Mouse (Mus musculus) common myeloid progenitor, adult 5-6 weeks (primary cell): ENCODE results near the gene Ccser1. TPM values are rescaled to one million over a fixed set of nuclear protein-coding genes. Genes with fewer than 3 reads are reported as not detected.

Experiments used
- ATAC-seq: replicated peaks from 2 replicates; pipeline ENCODE4 v1.8.0; 2016; ENCODE audit warnings: low read depth, mild to moderate bottlenecking, moderate TSS enrichment, inconsistent platforms; ENCODE audit not compliant: poor library complexity, severe bottlenecking
- total RNA-seq: library from RNA; stranded (forward); fragments of 200-1000, 187-1606 nt; gene quantifications from 2 replicates; pipeline ENCODE4 v1.2.3, GENCODE M21; 2017

The Ccser1 gene
- 1.1 and 5.2 TPM in 2 replicates for total RNA-seq

GRCm38 (mm10) chr6:61179949-61180755 lies at the start of gene Ccser1:
Gene Ccser1 (plus strand): TSS chr6:61180324.
- peak; percentile 75 for ATAC-seq

- no peak for ATAC-seq
These were observed 43.7 kb upstream of the Ccser1 start for GRCm38 (mm10) chr6:61136436-61136835.

- ATAC-seq: no peak
These were observed 37.1 kb upstream of the Ccser1 start for GRCm38 (mm10) chr6:61143031-61143430.

DNA sequence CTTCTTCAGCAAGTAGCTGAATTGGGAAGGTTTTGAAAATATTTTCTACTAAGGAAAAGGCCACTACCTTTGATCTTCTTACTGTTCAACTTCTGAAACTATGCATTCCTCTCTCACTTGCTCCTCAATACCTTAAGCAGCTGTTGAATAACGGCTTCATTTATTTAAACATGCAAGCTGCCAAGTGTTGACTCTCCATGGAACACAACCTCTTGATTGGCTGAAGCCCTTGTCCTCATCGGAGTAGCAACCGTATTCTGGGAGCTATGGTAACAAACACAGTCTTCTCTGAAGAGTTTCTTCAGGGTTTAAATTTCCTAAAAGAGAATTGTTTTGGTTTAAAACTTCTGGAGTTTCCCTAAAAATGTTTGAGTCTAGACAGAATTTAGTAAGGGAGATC lies 27.2 kb upstream of the Ccser1 start:
- ATAC-seq: no peak

DNA sequence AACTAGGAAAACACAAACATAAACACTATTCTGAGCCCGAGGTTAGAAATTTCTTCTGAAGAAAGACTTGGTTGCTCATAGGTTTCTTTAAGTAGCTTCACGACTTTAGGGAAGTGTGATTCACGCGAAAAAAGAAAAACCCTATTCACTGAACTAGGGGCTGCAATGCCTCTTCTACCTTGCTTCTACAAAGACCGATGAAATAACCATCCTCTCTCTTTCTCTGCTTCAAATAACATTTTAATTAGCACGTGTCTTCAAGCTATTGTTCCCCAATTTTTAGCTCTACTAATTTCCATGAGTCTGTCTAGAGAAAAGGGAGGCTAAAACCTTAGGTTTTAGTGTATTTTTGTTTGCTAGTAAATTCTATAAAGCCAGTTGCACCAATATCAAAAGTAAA lies 25.5 kb upstream of the Ccser1 start:
- ATAC-seq: no peak

GRCm38 (mm10) chr6:61155059-61155629 lies 25.0 kb upstream of the Ccser1 start:
- no peak for ATAC-seq

DNA sequence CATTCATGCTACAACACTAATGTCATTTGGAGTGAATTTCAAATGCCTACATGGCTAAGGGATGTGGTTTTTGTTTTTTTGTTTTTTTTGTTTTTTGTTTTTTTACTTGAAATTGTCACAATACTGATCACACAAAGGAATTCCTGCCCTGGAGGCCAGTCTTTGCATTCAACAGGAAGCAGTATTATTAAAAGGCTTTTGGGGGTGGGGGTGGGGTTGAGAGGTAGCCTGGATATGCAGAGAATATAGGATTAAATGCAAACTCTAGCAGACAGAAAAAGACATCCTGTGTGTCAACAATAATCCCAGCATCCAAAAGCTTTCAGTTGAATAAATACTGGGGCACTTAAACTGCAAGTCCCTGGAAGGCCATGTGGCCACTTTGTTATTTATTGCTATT lies 24.4 kb upstream of the Ccser1 start:
- no peak for ATAC-seq

- no peak for ATAC-seq
These were observed 18.0 kb upstream of the Ccser1 start for GRCm38 (mm10) chr6:61162117-61162516.

DNA sequence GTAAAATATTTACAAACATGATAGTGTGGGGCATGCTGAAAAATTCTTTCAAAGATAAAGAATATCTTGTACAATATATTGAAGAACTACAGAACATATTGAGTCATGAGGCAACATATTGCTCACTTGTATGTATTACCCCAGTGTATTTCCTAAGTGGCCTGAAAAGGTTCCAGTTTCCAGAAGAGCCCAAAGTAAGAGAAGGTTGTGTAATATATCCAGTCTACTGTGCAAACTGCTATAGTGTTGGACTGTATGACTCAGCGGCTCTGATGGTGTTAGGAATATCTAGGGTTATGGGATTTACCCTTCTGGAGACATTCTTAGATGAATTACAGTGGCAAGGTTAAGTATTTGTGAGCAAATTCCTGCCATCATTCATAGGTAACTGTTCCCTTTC lies 13.2 kb upstream of the Ccser1 start:
- no peak for ATAC-seq

DNA sequence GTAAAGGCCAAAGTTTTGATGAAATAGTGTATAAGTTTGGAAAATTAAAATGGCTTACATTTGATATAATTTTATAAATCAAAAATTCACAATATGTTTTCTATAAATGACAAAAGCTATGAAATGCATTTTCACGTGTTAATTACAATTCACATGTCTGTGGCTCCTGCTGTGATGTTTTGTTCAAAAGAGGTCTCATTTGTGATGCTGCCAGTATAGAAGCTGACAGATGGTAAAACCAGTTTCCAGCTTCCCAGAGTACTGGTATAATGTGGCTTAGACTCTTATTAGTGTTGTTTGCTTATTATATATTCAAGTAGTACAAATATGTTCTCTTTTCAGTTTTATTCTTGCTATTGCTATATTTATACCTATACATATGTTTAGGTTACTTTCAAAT lies 4.0 kb upstream of the Ccser1 start:
- no peak for ATAC-seq

DNA sequence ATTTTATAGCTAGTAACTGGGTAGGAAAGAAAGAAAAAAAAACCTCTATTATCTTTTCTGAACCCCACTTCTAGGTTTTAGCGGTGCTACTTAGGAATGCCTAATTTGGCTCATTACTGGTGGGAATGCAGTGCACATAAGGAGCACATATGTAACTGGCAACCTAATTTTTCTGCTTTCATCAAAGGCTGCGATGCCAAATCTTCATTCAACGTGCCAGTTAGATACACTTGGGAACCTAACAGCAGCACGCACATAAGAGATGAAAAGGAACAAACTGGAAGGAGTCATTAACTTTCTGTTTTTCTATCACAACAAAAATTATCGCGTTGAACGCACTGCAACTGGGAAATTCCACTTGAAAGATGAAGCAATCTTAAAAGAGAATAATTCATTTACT lies 2.6 kb upstream of the Ccser1 start:
- no peak for ATAC-seq

DNA sequence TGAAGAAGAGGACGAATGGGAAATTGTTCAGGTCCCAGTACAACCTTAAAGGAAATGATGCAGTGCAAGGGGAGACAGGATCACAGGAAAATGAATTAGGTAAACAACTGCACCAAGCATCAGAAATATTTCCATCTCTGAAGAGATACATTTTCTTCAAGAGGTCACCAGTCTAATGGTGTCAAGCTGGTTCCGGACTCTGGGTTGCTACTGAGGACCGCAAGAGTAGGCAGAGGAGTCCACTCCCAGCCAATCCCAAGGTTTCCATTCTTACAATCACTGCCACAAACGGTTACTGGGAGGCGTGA lies 529 bp upstream of the Ccser1 start:
- peak; percentile 23 for ATAC-seq

DNA sequence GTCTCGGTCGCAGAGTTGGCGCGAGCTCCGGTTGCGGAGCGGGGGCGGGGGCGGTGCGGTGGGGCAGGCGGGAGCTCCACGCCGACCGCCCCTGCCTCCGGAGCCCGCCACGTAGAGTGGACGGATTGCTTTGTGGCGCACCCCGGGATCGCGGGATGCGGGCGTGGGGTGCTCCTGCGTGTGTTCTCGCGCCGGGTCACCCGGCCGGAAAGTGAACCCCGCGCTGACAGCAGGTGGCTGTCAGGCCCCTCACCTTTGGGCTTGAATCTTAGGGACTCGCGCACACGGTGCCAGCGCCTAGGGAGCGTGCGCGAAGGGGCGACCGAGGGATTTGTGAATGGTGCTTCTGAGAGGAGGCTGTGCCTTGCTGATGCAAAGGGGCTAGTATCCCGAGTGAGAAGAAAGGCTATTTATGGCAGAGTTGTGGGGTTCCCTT lies 650 bp downstream of the Ccser1 start:
- ATAC-seq: peak; percentile 31

DNA sequence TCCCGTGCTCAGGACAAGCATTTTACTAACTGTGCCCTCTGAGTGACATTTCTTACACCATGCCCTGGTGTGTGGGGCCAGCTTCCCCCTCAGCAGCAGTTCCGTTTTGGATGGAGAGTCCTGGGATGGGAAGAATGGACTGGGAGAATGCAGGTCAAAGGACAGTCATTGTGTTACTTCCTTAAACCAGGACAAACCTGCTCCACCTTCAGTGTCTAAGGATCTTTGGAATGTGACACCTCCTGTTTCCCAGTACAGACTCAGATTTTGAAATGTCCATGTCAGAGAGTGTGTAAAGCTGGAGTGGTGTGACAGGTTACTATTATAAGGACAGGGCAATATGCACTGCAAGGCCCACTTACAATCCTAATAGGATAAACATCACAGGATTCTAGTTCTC lies 8.9 kb downstream of the Ccser1 start:
- no peak for ATAC-seq

- ATAC-seq: no peak
These were observed 11.7 kb downstream of the Ccser1 start for GRCm38 (mm10) chr6:61191597-61192386.

DNA sequence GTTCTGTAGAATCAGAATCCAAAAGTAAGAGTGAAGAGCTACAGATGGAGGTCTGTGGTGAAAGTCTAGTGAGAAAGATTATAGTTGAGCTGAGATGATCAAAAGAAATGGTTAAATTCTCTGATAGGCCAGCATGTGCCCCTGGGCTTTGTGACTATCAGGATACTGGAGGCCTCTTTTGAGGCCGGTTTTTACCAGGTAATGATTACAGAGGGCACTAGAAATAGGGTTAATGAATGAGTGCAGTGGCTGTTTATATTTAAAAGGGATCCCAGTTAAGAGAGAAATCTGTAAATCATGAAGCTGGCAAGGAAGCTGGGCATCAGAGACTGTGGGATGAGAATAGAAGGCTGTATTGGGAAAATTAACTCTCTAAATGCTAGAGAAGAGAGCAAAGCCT lies 23.2 kb downstream of the Ccser1 start:
- no peak for ATAC-seq

- ATAC-seq: no peak
These were observed 25.9 kb downstream of the Ccser1 start for GRCm38 (mm10) chr6:61206042-61206441.

- no peak for ATAC-seq
These were observed 26.5 kb downstream of the Ccser1 start for GRCm38 (mm10) chr6:61206619-61207018.

DNA sequence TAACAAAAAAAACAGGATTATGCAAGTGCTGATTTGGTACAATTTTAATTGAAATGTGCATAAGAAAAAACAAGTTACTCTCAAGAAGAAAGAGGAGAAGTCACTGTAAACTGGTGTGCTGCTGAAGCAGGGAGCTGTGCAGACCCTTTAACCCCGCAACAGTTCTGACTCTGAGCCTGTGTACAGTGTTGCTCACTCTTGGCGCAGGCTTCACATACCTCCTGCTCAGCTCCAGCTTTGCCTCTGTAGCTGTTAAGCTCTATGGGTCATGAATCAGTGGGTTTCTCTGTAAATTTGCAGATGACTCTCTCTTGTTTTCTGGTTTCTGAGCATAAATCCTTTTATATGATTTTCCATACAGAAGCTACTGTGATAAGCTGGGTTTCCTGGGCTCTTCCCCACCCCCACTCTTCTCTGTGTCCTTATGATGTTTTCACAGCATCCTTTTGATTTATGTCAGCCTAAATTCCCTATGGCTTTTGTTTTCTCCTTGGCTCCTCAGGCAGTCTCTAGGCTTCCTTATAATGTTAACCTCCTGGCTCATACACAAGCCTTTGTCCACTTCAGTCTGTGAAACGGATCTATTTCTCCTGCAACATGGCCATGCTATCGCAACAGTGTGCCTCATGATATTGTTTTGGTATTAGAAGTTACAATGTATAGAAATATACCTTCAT lies 30.1 kb downstream of the Ccser1 start:
- ATAC-seq: no peak

- ATAC-seq: no peak
These were observed 35.6 kb downstream of the Ccser1 start for GRCm38 (mm10) chr6:61215705-61216104.

DNA sequence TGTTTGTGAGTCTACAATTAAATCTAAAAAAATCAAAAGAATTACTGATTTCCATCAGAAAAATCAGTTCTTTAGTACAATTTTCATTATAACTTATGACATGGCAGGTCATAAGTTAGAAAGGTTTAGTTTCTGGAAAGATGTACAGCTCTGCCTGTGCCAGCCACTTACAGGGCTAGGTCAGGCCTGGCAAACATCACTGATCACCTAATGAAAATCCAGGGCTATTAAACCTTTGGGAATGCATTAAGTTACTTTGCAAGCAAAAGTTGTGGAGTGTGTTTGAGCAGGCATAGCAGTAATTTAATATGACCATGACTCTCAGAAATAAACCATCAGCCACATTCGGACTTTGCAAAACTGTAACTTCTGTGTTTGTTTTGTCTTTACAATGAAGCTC lies 36.4 kb downstream of the Ccser1 start:
- ATAC-seq: no peak
